Mouse (Mus musculus): ENCODE measurements around the gene Tmem161b.
"Not testable (repeated sequence)": the region's sequence is repeated elsewhere in the genome, so short reads cannot be mapped to it uniquely, and the experiment has no call there.

Gene Tmem161b

GRCm38 (mm10) chr13:84221820-84222681 is at the start of gene Tmem161b:
Tmem161b (plus strand) TSS chr13:84222296.
- peak; percentile 84 to 88 for DNase-seq (ENCODE audit: low spot score in 2 of 2)

- not testable (repeated sequence) for DNase-seq (ENCODE audit: low spot score in 2 of 2)
Measured at GRCm38 (mm10) chr13:84185835-84186234, 36.3 kb upstream of the Tmem161b start.

- no peak for DNase-seq (ENCODE audit: low spot score in 2 of 2)
Measured at GRCm38 (mm10) chr13:84192723-84193122, 29.4 kb upstream of the Tmem161b start.

GRCm38 (mm10) chr13:84222682-84222992 is 541 bp downstream of the Tmem161b start:
- no peak for DNase-seq (ENCODE audit: low spot score in 2 of 2)

GRCm38 (mm10) chr13:84223018-84223417 is 922 bp downstream of the Tmem161b start:
- DNase-seq (ENCODE audit: low spot score in 2 of 2): no peak

GRCm38 (mm10) chr13:84234019-84234418 is 11.9 kb downstream of the Tmem161b start:
- DNase-seq (ENCODE audit: low spot score in 2 of 2): no peak

GRCm38 (mm10) chr13:84236768-84237167 is 14.7 kb downstream of the Tmem161b start:
- no peak for DNase-seq (ENCODE audit: low spot score in 2 of 2)

GRCm38 (mm10) chr13:84238184-84238583 is 16.1 kb downstream of the Tmem161b start:
- DNase-seq (ENCODE audit: low spot score in 2 of 2): no peak

- no peak for DNase-seq (ENCODE audit: low spot score in 2 of 2)
Measured at GRCm38 (mm10) chr13:84248065-84248464, 26.0 kb downstream of the Tmem161b start.

GRCm38 (mm10) chr13:84251295-84251694 is 29.2 kb downstream of the Tmem161b start:
- DNase-seq (ENCODE audit: low spot score in 2 of 2): no peak

GRCm38 (mm10) chr13:84255047-84255446 is 33.0 kb downstream of the Tmem161b start:
- no peak for DNase-seq (ENCODE audit: low spot score in 2 of 2)

- DNase-seq (ENCODE audit: low spot score in 2 of 2): not testable (repeated sequence)
Measured at GRCm38 (mm10) chr13:84264418-84264817, 42.3 kb downstream of the Tmem161b start.

GRCm38 (mm10) chr13:84276246-84276645 is 54.1 kb downstream of the Tmem161b start:
- no peak for DNase-seq (ENCODE audit: low spot score in 2 of 2)

- no peak for DNase-seq (ENCODE audit: low spot score in 2 of 2)
Measured at GRCm38 (mm10) chr13:84280352-84280751, 58.3 kb downstream of the Tmem161b start.

GRCm38 (mm10) chr13:84282966-84283365 is 60.9 kb downstream of the Tmem161b start:
- DNase-seq (ENCODE audit: low spot score in 2 of 2): no peak

GRCm38 (mm10) chr13:84284764-84285558 is 62.9 kb downstream of the Tmem161b start:
- no peak for DNase-seq (ENCODE audit: low spot score in 2 of 2)

- DNase-seq (ENCODE audit: low spot score in 2 of 2): no peak
Measured at GRCm38 (mm10) chr13:84285559-84285945, 63.5 kb downstream of the Tmem161b start.

- no peak for DNase-seq (ENCODE audit: low spot score in 2 of 2)
Measured at GRCm38 (mm10) chr13:84299445-84300053, 77.5 kb downstream of the Tmem161b start.

- no peak for DNase-seq (ENCODE audit: low spot score in 2 of 2)
Measured at GRCm38 (mm10) chr13:84343272-84343671, 121.2 kb downstream of the Tmem161b start.

- DNase-seq (ENCODE audit: low spot score in 2 of 2): no peak
Measured at GRCm38 (mm10) chr13:84343691-84344495, 121.8 kb downstream of the Tmem161b start.

- no peak for DNase-seq (ENCODE audit: low spot score in 2 of 2)
Measured at GRCm38 (mm10) chr13:84344711-84345110, 122.6 kb downstream of the Tmem161b start.

GRCm38 (mm10) chr13:84345114-84345513 is 123.0 kb downstream of the Tmem161b start:
- no peak for DNase-seq (ENCODE audit: low spot score in 2 of 2)
